Mouse (Mus musculus) erythroblast, embryonic 14.5 days (primary cell): ENCODE measurements around the gene Gabra6.

Experiments used
- GATA1 ChIP-seq: IDR thresholded peaks from 2 replicates; pipeline ENCODE4 v1.6.1; 2012; ENCODE audit warnings: low read length, inconsistent platforms, mixed read lengths
- TAL1 ChIP-seq: IDR thresholded peaks from 3 replicates; pipeline ENCODE4 v1.6.1; 2012; ENCODE audit warnings: low read length, inconsistent platforms, mixed read lengths

DNA sequence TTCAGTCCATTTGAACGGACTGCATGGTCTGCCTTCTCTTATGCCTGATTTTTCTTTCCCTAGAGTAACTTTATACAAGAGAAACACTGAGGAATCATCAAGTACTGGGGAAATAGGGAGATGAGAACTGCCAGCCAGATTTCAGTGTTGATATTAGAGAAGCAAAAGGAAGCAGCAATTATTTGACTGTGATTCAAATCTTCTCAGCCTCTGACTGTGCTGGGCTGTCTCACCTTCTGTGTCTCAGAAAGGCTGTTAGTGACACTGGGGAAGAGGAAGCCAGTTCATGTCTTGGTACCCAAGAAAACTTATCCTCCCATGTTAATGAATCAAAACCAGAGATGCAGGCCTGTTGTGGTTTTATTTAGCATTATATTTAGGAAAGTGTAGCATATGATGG is 14.8 kb downstream of the Gabra6 start:
- TF ChIP-seq GATA1 (no peak), TAL1 (no peak)
